Mouse (Mus musculus): ENCODE results near the gene Fdx1l. TPM values are rescaled to one million over a fixed set of nuclear protein-coding genes. Genes with fewer than 3 reads are reported as not detected.
A peak's percentile ranks its signal among the peaks of the same experiment; 100 is the strongest.
"Not testable (repeated sequence)": the region's sequence is repeated elsewhere in the genome, so short reads cannot be mapped to it uniquely, and the experiment has no call there.

Fdx1l gene
- total RNA-seq, 2 experiments from 2014 or later: 13.0 to 19.7 TPM

GRCm38 (mm10) chr9:21081127-21081526, 7.7 kb upstream of the Fdx1l start:
- no peak for ATAC-seq (replicated peaks; ENCODE audit: low FRiP score, poor library complexity, severe bottlenecking)

- ATAC-seq (replicated peaks; ENCODE audit: low FRiP score, poor library complexity, severe bottlenecking): no peak
Measured at GRCm38 (mm10) chr9:21075625-21076024, 2.2 kb upstream of the Fdx1l start.

GRCm38 (mm10) chr9:21074173-21074572, 759 bp upstream of the Fdx1l start:
- no peak for ATAC-seq (replicated peaks; ENCODE audit: low FRiP score, poor library complexity, severe bottlenecking)

- no peak for ATAC-seq (replicated peaks; ENCODE audit: low FRiP score, poor library complexity, severe bottlenecking)
Measured at GRCm38 (mm10) chr9:21072641-21073040, 773 bp downstream of the Fdx1l start.

GRCm38 (mm10) chr9:21067006-21067684, 6.3 kb downstream of the Fdx1l start, which contains the start of gene Zglp1:
Gene Zglp1 (minus strand): TSS chr9:21067093.
- ATAC-seq (replicated peaks; ENCODE audit: low FRiP score, poor library complexity, severe bottlenecking): no peak

- ATAC-seq (replicated peaks; ENCODE audit: low FRiP score, poor library complexity, severe bottlenecking): no peak
Measured at GRCm38 (mm10) chr9:21062928-21063327, 10.5 kb downstream of the Fdx1l start.

GRCm38 (mm10) chr9:21051578-21051977, 21.8 kb downstream of the Fdx1l start:
- peak; percentile 80 for ATAC-seq (replicated peaks; ENCODE audit: low FRiP score, poor library complexity, severe bottlenecking)

- ATAC-seq (replicated peaks; ENCODE audit: low FRiP score, poor library complexity, severe bottlenecking): no peak
Measured at GRCm38 (mm10) chr9:21045235-21045634, 28.2 kb downstream of the Fdx1l start.

- ATAC-seq (replicated peaks; ENCODE audit: low FRiP score, poor library complexity, severe bottlenecking): not testable (repeated sequence)
Measured at GRCm38 (mm10) chr9:21044785-21045184, 28.6 kb downstream of the Fdx1l start.

- no peak for ATAC-seq (replicated peaks; ENCODE audit: low FRiP score, poor library complexity, severe bottlenecking)
Measured at GRCm38 (mm10) chr9:21043563-21043962, 29.9 kb downstream of the Fdx1l start.

GRCm38 (mm10) chr9:21041308-21041707, 32.1 kb downstream of the Fdx1l start:
- ATAC-seq (replicated peaks; ENCODE audit: low FRiP score, poor library complexity, severe bottlenecking): no peak

- peak; percentile 88 for ATAC-seq (replicated peaks; ENCODE audit: low FRiP score, poor library complexity, severe bottlenecking)
Measured at GRCm38 (mm10) chr9:21039779-21040178, 33.6 kb downstream of the Fdx1l start.

- no peak for ATAC-seq (replicated peaks; ENCODE audit: low FRiP score, poor library complexity, severe bottlenecking)
Measured at GRCm38 (mm10) chr9:21037481-21037891, 35.9 kb downstream of the Fdx1l start.

- no peak for ATAC-seq (replicated peaks; ENCODE audit: low FRiP score, poor library complexity, severe bottlenecking)
Measured at GRCm38 (mm10) chr9:21036666-21037065, 36.7 kb downstream of the Fdx1l start.

GRCm38 (mm10) chr9:21036161-21036560, 37.3 kb downstream of the Fdx1l start:
- no peak for ATAC-seq (replicated peaks; ENCODE audit: low FRiP score, poor library complexity, severe bottlenecking)

- no peak for ATAC-seq (replicated peaks; ENCODE audit: low FRiP score, poor library complexity, severe bottlenecking)
Measured at GRCm38 (mm10) chr9:21035586-21035985, 37.8 kb downstream of the Fdx1l start.

- ATAC-seq (replicated peaks; ENCODE audit: low FRiP score, poor library complexity, severe bottlenecking): no peak
Measured at GRCm38 (mm10) chr9:21034481-21035085, 38.8 kb downstream of the Fdx1l start.

GRCm38 (mm10) chr9:21033136-21033535, 40.3 kb downstream of the Fdx1l start:
- peak; percentile 44 for ATAC-seq (replicated peaks; ENCODE audit: low FRiP score, poor library complexity, severe bottlenecking)

- ATAC-seq (replicated peaks; ENCODE audit: low FRiP score, poor library complexity, severe bottlenecking): no peak
Measured at GRCm38 (mm10) chr9:21032491-21032890, 40.9 kb downstream of the Fdx1l start.

GRCm38 (mm10) chr9:21031896-21032351, 41.5 kb downstream of the Fdx1l start, which contains the start of gene Icam5:
Gene Icam5 (plus strand): TSS chr9:21032073.
- ATAC-seq (replicated peaks; ENCODE audit: low FRiP score, poor library complexity, severe bottlenecking): no peak

GRCm38 (mm10) chr9:21031251-21031895, 42.0 kb downstream of the Fdx1l start:
- peak; percentile 5; the same call in 1 of the 2 replicates for ATAC-seq (replicated peaks; ENCODE audit: low FRiP score, poor library complexity, severe bottlenecking)

All from erythroid progenitor cell, adult 5-6 weeks (primary cell).